Mouse (Mus musculus): ENCODE results near the gene Kank2. TPM values are rescaled to one million over a fixed set of nuclear protein-coding genes. Genes with fewer than 3 reads are reported as not detected.
A peak's percentile ranks its signal among the peaks of the same experiment; 100 is the strongest.

Kank2 gene
- total and polyA plus RNA-seq, 2 experiments from 2014 or later: 10.3 to 78.5 TPM

DNA sequence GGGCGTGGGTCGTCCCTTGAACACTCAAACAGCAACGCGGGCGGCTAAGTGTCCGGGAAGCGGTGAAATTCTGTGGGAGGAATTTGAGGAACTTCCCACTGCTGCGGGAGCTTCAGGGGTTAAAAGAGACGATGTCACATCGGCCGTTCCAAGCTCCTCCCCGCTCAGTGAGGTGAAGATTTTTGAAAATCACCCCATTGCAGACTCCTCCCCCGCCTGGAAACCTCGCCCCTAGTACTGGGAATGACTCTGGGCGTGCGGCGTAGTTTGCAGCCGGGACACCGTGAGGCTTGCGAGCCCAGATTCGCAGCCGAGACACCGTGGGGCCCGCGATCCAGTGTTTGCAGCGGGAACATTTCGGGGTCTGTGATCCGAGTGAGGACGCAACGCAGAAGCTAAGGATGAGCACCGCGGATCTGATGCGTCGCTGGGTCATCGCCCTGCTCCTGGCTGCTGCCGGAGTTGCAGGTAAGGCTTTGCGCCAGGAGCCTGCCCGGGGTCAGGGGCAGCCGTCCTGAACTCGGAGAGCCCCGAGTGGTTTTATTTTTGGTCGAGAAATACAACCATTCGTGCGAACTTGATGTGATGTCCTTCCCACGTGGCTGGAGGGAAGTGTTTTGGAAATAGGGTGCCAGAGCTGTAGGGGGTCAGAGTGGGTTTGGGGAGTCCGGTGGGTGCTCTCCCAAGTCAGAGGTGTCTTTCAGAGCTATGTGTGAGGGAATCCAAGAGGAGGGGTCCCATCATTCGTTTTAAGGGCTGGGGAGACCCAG lies 75.0 kb downstream of the Kank2 start, which contains the start of gene Ldlr:
Gene Ldlr, plus strand, starts transcription at position 107 of the 770 bp plus-strand sequence.
- H3K27ac ChIP-seq (ENCODE audit: low read depth): peak within 1 kb of the TSS; percentile 96
- peak; percentile 96 for DNase-seq (ENCODE audit: low spot score)
- no peak for TF ChIP-seq CTCF (IDR thresholded peaks at IDR 0.05; ENCODE audit: low read depth)
- no peak; the same call in 1 of the 2 replicates for TF ChIP-seq EP300 (IDR thresholded peaks at IDR 0.05; ENCODE audit: low read depth)
- peak within 1 kb of the TSS; percentile 85 for H3K4me3 ChIP-seq (ENCODE audit: low read depth, low read length)
- no peaks in the 10 kb centered on the region for H3K9me3 ChIP-seq (replicated peaks; ENCODE audit: control insufficient read depth, low read length)
- peak within 1 kb of the TSS; percentile 97 for H3K4me2 ChIP-seq (ENCODE audit: low read depth, low read length)
- no peaks in the 10 kb centered on the region; the same call in 1 of the 2 replicates for H3K36me3 ChIP-seq (replicated peaks; ENCODE audit: control insufficient read depth, insufficient read depth, low read length)
- peak within 1 kb of the TSS; percentile 65 for H3K9ac ChIP-seq (replicated peaks; ENCODE audit: low read depth, low read length)
- H3K27me3 ChIP-seq (ENCODE audit: control insufficient read depth, insufficient read depth, low read length): no peaks in the 10 kb centered on the region
- peaks cover 23% of the 10 kb centered on the region; the same call in 1 of the 2 replicates for H3K4me1 ChIP-seq (ENCODE audit: control insufficient read depth, insufficient read depth)
- under 1% methylated on average over 47 of the region's 47 CpGs for WGBS
- peak; percentile 89 for ATAC-seq (ENCODE audit: insufficient read depth, low read depth)

DNA sequence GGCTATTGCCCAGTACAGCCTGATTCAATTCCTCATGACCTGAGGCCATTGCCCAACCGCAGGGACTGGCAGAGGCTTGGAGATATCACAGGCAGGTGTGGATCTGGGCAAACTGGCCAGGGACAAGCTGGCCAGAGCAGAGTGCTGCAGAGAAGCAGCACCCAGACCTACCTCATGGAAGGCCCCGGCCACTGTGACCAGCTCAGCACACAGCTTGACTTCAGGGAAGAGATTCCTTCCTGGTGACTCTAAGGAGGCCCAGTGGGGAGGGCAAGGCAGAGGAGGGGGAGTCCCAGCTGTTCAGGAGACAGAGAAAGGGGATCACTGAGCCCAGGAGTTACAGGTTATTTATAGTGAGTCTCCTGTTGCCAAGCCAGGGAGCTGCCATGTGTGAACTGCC lies 77.5 kb downstream of the Kank2 start:
- no peaks in the 10 kb centered on the region for H3K9me3 ChIP-seq (replicated peaks; ENCODE audit: control insufficient read depth, low read length)
- 0 out of 2 replicates have a peak overlapping the region, but pooled peaks have one; percentile 13 for H3K9ac ChIP-seq (replicated peaks; ENCODE audit: low read depth, low read length)
- no peaks in the 10 kb centered on the region for H3K36me3 ChIP-seq (replicated peaks; ENCODE audit: control insufficient read depth, insufficient read depth, low read length)
- H3K4me1 ChIP-seq (ENCODE audit: control insufficient read depth, insufficient read depth): peaks cover 23% of the 10 kb centered on the region; the same call in 1 of the 2 replicates
- H3K27me3 ChIP-seq (ENCODE audit: control insufficient read depth, insufficient read depth, low read length): no peaks in the 10 kb centered on the region
- ATAC-seq (ENCODE audit: insufficient read depth, low read depth) (no peak), DNase-seq (ENCODE audit: low spot score) (no peak)
- no peak for TF ChIP-seq CTCF (IDR thresholded peaks at IDR 0.05; ENCODE audit: low read depth)
- no peak for TF ChIP-seq EP300 (IDR thresholded peaks at IDR 0.05; ENCODE audit: low read depth)
- 17% methylated on average over 2 of the region's 2 CpGs for WGBS
- peak overlapping the region; percentile 74 for H3K27ac ChIP-seq (ENCODE audit: low read depth)
- H3K4me2 ChIP-seq (ENCODE audit: low read depth, low read length): no peak overlapping the region
- H3K4me3 ChIP-seq (ENCODE audit: low read depth, low read length): no peak overlapping the region

DNA sequence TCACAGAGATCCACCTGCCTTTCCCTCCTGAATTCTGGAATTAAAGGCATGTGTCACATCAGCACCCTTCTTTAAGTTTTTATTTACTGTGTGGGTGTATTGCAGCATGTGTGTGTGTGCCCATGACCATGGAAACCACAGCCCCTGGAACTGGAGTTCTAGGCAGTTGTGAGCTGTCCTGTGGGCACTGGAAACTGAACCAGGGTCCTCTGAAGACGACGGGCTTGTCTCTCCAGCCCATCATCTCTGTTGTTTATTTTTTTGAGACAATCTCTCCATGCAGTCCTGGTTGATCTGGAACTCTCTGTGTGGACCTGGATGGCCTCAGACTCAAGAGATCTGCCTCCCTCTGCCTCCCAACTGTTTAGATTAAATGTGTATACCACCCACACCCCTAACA lies 81.5 kb downstream of the Kank2 start:
- Histone ChIP-seq H3K36me3 (replicated peaks; ENCODE audit: control insufficient read depth, insufficient read depth, low read length) (no peaks in the 10 kb centered on the region), H3K4me2 (ENCODE audit: low read depth, low read length) (no peak overlapping the region), H3K27ac (ENCODE audit: low read depth) (no peak overlapping the region), H3K4me3 (ENCODE audit: low read depth, low read length) (no peak overlapping the region), H3K9me3 (replicated peaks; ENCODE audit: control insufficient read depth, low read length) (no peaks in the 10 kb centered on the region), H3K9ac (replicated peaks; ENCODE audit: low read depth, low read length) (no peak overlapping the region), H3K27me3 (ENCODE audit: control insufficient read depth, insufficient read depth, low read length) (no peaks in the 10 kb centered on the region), H3K4me1 (ENCODE audit: control insufficient read depth, insufficient read depth) (peaks cover 6% of the 10 kb centered on the region; the same call in 1 of the 2 replicates)
- ATAC-seq (ENCODE audit: insufficient read depth, low read depth): no peak
- DNase-seq (ENCODE audit: low spot score): no peak
- TF ChIP-seq EP300 (IDR thresholded peaks at IDR 0.05; ENCODE audit: low read depth): no peak
- no peak for TF ChIP-seq CTCF (IDR thresholded peaks at IDR 0.05; ENCODE audit: low read depth)
- 72% methylated on average over 2 of the region's 2 CpGs for WGBS

Small RNA genes lying within 50 kb of the gene (microRNA-seq; reads per million reads assigned to microRNA genes)
- gene Mir7083: 10.4 reads per million, percentile 29 among the genes with 10 or more reads in this experiment

Other genes with a start within 250 kb of the Kank2 start
- gene Timm29, start 206.0 kb downstream of the Kank2 start, total RNA-seq (2014; rRNA removed; ENCODE audit: low replicate concordance): 33.4 and 44.6 TPM in 2 replicates
- gene Timm29, start 206.0 kb downstream of the Kank2 start, polyA plus RNA-seq (2015; fragmentation: Nextera tagmentation; extraction: Ambion mirVana): 23.2 and 23.7 TPM in 2 replicates
- 12.3 and 17.6 TPM in 2 replicates for gene Yipf2, start 205.9 kb downstream of the Kank2 start, total RNA-seq (2014; rRNA removed; ENCODE audit: low replicate concordance)
- 9.1 and 11.9 TPM in 2 replicates for gene Yipf2, start 205.9 kb downstream of the Kank2 start, polyA plus RNA-seq (2015; fragmentation: Nextera tagmentation; extraction: Ambion mirVana)
- gene Smarca4, start 182.6 kb downstream of the Kank2 start, total RNA-seq (2014; rRNA removed; ENCODE audit: low replicate concordance): 55.9 and 66.0 TPM in 2 replicates
- 22.2 and 22.9 TPM in 2 replicates for gene Smarca4, start 182.6 kb downstream of the Kank2 start, polyA plus RNA-seq (2015; fragmentation: Nextera tagmentation; extraction: Ambion mirVana)
- 36.8 and 42.9 TPM in 2 replicates for gene Ldlr, start 75.3 kb downstream of the Kank2 start, total RNA-seq (2014; rRNA removed; ENCODE audit: low replicate concordance)
- gene Ldlr, start 75.3 kb downstream of the Kank2 start, polyA plus RNA-seq (2015; fragmentation: Nextera tagmentation; extraction: Ambion mirVana): 8.0 and 10.9 TPM in 2 replicates
- 22.3 and 76.0 TPM in 2 replicates for gene Spc24, start 38.4 kb downstream of the Kank2 start, total RNA-seq (2014; rRNA removed; ENCODE audit: low replicate concordance)
- 35.2 and 40.3 TPM in 2 replicates for gene Spc24, start 38.4 kb downstream of the Kank2 start, polyA plus RNA-seq (2015; fragmentation: Nextera tagmentation; extraction: Ambion mirVana)
- gene Angptl8, start 36.8 kb upstream of the Kank2 start, total RNA-seq (2014; rRNA removed; ENCODE audit: low replicate concordance): not detected in 2 replicates
- gene Angptl8, start 36.8 kb upstream of the Kank2 start, polyA plus RNA-seq (2015; fragmentation: Nextera tagmentation; extraction: Ambion mirVana): 0.55 and 0.69 TPM in 2 replicates
- 38.5 and 65.3 TPM in 2 replicates for gene Dock6, start 53.9 kb upstream of the Kank2 start, total RNA-seq (2014; rRNA removed; ENCODE audit: low replicate concordance)
- 19.1 and 22.7 TPM in 2 replicates for gene Dock6, start 53.9 kb upstream of the Kank2 start, polyA plus RNA-seq (2015; fragmentation: Nextera tagmentation; extraction: Ambion mirVana)
- gene Rab3d, start 119.4 kb upstream of the Kank2 start, total RNA-seq (2014; rRNA removed; ENCODE audit: low replicate concordance): 8.9 and 11.2 TPM in 2 replicates
- gene Rab3d, start 119.4 kb upstream of the Kank2 start, polyA plus RNA-seq (2015; fragmentation: Nextera tagmentation; extraction: Ambion mirVana): 7.7 and 7.9 TPM in 2 replicates
- 0.88 TPM in 1 of 2 replicates, not detected in the other for gene Ccdc159, start 128.7 kb upstream of the Kank2 start, total RNA-seq (2014; rRNA removed; ENCODE audit: low replicate concordance)
- 0.77 and 0.97 TPM in 2 replicates for gene Ccdc159, start 128.7 kb upstream of the Kank2 start, polyA plus RNA-seq (2015; fragmentation: Nextera tagmentation; extraction: Ambion mirVana)
- 52.6 and 53.9 TPM in 2 replicates for gene Tmem205, start 128.8 kb upstream of the Kank2 start, total RNA-seq (2014; rRNA removed; ENCODE audit: low replicate concordance)
- 44.8 and 47.2 TPM in 2 replicates for gene Tmem205, start 128.8 kb upstream of the Kank2 start, polyA plus RNA-seq (2015; fragmentation: Nextera tagmentation; extraction: Ambion mirVana)
- gene Plppr2, start 138.3 kb upstream of the Kank2 start, total RNA-seq (2014; rRNA removed; ENCODE audit: low replicate concordance): 2.6 and 6.4 TPM in 2 replicates
- 0.86 and 1.4 TPM in 2 replicates for gene Plppr2, start 138.3 kb upstream of the Kank2 start, polyA plus RNA-seq (2015; fragmentation: Nextera tagmentation; extraction: Ambion mirVana)
- 14.3 and 19.5 TPM in 2 replicates for gene Swsap1, start 157.0 kb upstream of the Kank2 start, total RNA-seq (2014; rRNA removed; ENCODE audit: low replicate concordance)
- gene Swsap1, start 157.0 kb upstream of the Kank2 start, polyA plus RNA-seq (2015; fragmentation: Nextera tagmentation; extraction: Ambion mirVana): 4.6 and 5.1 TPM in 2 replicates
- 0.27 and 2.8 TPM in 2 replicates for gene Epor, start 164.8 kb upstream of the Kank2 start, total RNA-seq (2014; rRNA removed; ENCODE audit: low replicate concordance)
- 2.6 and 3.4 TPM in 2 replicates for gene Epor, start 164.8 kb upstream of the Kank2 start, polyA plus RNA-seq (2015; fragmentation: Nextera tagmentation; extraction: Ambion mirVana)
- gene Rgl3, start 190.7 kb upstream of the Kank2 start, total RNA-seq (2014; rRNA removed; ENCODE audit: low replicate concordance): 0.39 and 11.4 TPM in 2 replicates
- 0.63 and 0.75 TPM in 2 replicates for gene Rgl3, start 190.7 kb upstream of the Kank2 start, polyA plus RNA-seq (2015; fragmentation: Nextera tagmentation; extraction: Ambion mirVana)
- 0.15 TPM in 1 of 2 replicates, not detected in the other for gene Ccdc151, start 203.9 kb upstream of the Kank2 start, total RNA-seq (2014; rRNA removed; ENCODE audit: low replicate concordance)
- gene Ccdc151, start 203.9 kb upstream of the Kank2 start, polyA plus RNA-seq (2015; fragmentation: Nextera tagmentation; extraction: Ambion mirVana): 0.12 and 0.18 TPM in 2 replicates
- 49.0 and 58.2 TPM in 2 replicates for gene Prkcsh, start 204.1 kb upstream of the Kank2 start, total RNA-seq (2014; rRNA removed; ENCODE audit: low replicate concordance)
- gene Prkcsh, start 204.1 kb upstream of the Kank2 start, polyA plus RNA-seq (2015; fragmentation: Nextera tagmentation; extraction: Ambion mirVana): 33.7 and 34.6 TPM in 2 replicates